Mouse (Mus musculus): ENCODE results near the gene Cebpa. TPM values are rescaled to one million over a fixed set of nuclear protein-coding genes. Genes with fewer than 3 reads are reported as not detected.

Cebpa gene
- total RNA-seq (2014; rRNA removed; ENCODE audit: low replicate concordance) (3.5 and 6.3 TPM in 2 replicates), polyA plus RNA-seq (2015; fragmentation: Nextera tagmentation; extraction: Ambion mirVana) (0.20 and 0.48 TPM in 2 replicates)

DNA sequence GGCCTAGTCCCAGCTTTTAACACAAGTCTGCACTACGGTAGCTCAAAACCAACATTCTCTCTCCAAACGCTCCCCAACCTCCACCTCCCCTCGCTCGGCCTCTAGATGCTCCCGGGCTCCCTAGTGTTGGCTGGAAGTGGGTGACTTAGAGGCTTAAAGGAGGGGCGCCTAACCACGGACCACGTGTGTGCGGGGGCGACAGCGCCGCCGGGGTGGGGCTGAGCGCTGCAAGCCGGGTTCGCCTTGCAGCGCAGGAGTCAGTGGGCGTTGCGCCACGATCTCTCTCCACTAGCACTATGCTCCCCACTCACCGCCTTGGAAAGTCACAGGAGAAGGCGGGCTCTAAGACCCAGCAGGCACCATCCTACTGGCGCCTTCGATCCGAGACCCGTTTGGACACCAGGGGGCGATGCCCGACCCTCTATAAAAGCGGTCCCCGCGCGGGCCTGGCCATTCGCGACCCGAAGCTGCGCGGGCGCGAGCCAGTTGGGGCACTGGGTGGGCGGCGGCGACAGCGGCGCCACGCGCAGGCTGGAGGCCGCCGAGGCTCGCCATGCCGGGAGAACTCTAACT lies at the start of gene Cebpa:
Gene Cebpa, plus strand, starts transcription at position 453 of the 573 bp plus-strand sequence.
- H3K27me3 ChIP-seq (ENCODE audit: control insufficient read depth, insufficient read depth, low read length), result peaks cover 70% of the 10 kb centered on the region

DNA sequence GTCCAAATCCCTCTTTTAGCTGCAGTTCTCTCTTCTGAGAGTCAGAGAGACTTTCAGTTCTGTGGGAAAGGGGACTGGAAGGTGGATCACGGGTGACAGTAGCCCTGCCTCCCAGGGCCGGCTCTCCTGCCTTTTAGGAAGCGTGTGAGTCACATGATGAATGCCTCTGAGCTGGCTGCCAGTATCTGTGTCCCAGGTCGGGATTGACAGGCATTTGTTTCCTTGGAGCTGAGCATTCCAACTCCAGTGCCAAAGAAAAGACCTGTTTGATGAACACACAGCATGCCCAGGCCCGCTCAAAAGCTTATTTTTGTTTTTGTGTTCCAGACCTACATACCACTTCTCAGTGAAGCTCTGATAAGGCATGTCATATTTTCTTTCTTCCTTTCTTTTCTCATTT lies 42.4 kb upstream of the Cebpa start:
- DNase-seq (ENCODE audit: low spot score), result peak; percentile 46
- H3K4me1 ChIP-seq (ENCODE audit: control insufficient read depth, insufficient read depth), result no peaks in the 10 kb centered on the region
- H3K4me3 ChIP-seq (ENCODE audit: low read depth, low read length), result no peak overlapping the region
- H3K27me3 ChIP-seq (ENCODE audit: control insufficient read depth, insufficient read depth, low read length), result no peaks in the 10 kb centered on the region
- ATAC-seq (ENCODE audit: insufficient read depth, low read depth), result peak; percentile 75
- 16% methylated on average over 5 of the region's 5 CpGs for WGBS
- peak overlapping the region; percentile 52 for H3K27ac ChIP-seq (ENCODE audit: low read depth)
- no peaks in the 10 kb centered on the region for H3K9me3 ChIP-seq (replicated peaks; ENCODE audit: control insufficient read depth, low read length)
- 0 out of 2 replicates have a peak overlapping the region, but pooled peaks have one; percentile 28 for H3K9ac ChIP-seq (replicated peaks; ENCODE audit: low read depth, low read length)
- no peak overlapping the region for H3K4me2 ChIP-seq (ENCODE audit: low read depth, low read length)
- H3K36me3 ChIP-seq (replicated peaks; ENCODE audit: control insufficient read depth, insufficient read depth, low read length), result no peaks in the 10 kb centered on the region
- TF ChIP-seq EP300 (IDR thresholded peaks at IDR 0.05; ENCODE audit: low read depth) (no peak), CTCF (IDR thresholded peaks at IDR 0.05; ENCODE audit: low read depth) (no peak)

More for the DNA sequence above, at the start of gene Cebpa:
- Histone ChIP-seq H3K4me1 (ENCODE audit: control insufficient read depth, insufficient read depth) (peaks cover 18% of the 10 kb centered on the region), H3K4me3 (ENCODE audit: low read depth, low read length) (peak within 1 kb of the TSS; percentile 59), H3K9me3 (replicated peaks; ENCODE audit: control insufficient read depth, low read length) (no peaks in the 10 kb centered on the region), H3K9ac (replicated peaks; ENCODE audit: low read depth, low read length) (peak within 1 kb of the TSS; percentile 48), H3K36me3 (replicated peaks; ENCODE audit: control insufficient read depth, insufficient read depth, low read length) (no peaks in the 10 kb centered on the region), H3K4me2 (ENCODE audit: low read depth, low read length) (peak within 1 kb of the TSS; percentile 98), H3K27ac (ENCODE audit: low read depth) (peak within 1 kb of the TSS; percentile 53)
- WGBS, result under 1% methylated on average over 49 of the region's 50 CpGs
- DNase-seq (ENCODE audit: low spot score), result peak; percentile 91
- TF ChIP-seq CTCF (IDR thresholded peaks at IDR 0.05; ENCODE audit: low read depth), result peak; percentile 78
- TF ChIP-seq EP300 (IDR thresholded peaks at IDR 0.05; ENCODE audit: low read depth), result no peak
- ATAC-seq (ENCODE audit: insufficient read depth, low read depth), result peak; percentile 88

DNA sequence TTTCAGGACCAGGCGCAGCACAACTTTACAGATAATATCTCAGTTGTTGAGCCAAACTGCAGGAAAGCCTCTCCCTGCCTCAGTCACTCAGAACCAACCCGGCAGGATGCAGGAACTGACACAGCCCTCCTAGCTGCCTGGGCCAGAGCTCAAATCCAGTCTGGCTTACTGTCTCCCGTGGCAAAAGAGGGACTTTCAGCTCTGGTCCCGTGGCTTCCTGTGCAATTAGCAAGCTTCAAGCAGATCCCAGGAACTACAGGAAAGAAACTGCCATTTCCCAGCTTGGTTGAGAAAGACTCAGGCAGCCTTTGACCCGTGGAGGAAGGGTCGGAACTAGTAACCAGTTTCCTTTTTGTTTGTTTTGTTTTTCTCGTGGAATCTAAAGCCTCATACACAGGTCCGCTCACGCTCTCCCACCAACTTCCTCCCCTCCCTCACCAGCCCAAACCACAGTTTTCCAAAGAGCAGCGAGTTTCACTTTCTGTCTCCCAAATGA lies 38.2 kb upstream of the Cebpa start:
- Histone ChIP-seq H3K27me3 (ENCODE audit: control insufficient read depth, insufficient read depth, low read length) (0 out of 2 replicates have a peak, but pooled peaks cover 4% of the 10 kb centered on the region), H3K9me3 (replicated peaks; ENCODE audit: control insufficient read depth, low read length) (no peaks in the 10 kb centered on the region), H3K36me3 (replicated peaks; ENCODE audit: control insufficient read depth, insufficient read depth, low read length) (no peaks in the 10 kb centered on the region), H3K4me3 (ENCODE audit: low read depth, low read length) (peak overlapping the region; percentile 14; the same call in 1 of the 2 replicates), H3K27ac (ENCODE audit: low read depth) (peak overlapping the region; percentile 76), H3K4me1 (ENCODE audit: control insufficient read depth, insufficient read depth) (no peaks in the 10 kb centered on the region), H3K9ac (replicated peaks; ENCODE audit: low read depth, low read length) (no peak overlapping the region), H3K4me2 (ENCODE audit: low read depth, low read length) (peak overlapping the region; percentile 25)
- TF ChIP-seq EP300 (IDR thresholded peaks at IDR 0.05; ENCODE audit: low read depth) (peak; percentile 62; the same call in 1 of the 2 replicates), CTCF (IDR thresholded peaks at IDR 0.05; ENCODE audit: low read depth) (no peak)
- DNase-seq (ENCODE audit: low spot score) (peak; percentile 45), ATAC-seq (ENCODE audit: insufficient read depth, low read depth) (peak; percentile 65)
- WGBS, result 29% methylated on average over 10 of the region's 10 CpGs

DNA sequence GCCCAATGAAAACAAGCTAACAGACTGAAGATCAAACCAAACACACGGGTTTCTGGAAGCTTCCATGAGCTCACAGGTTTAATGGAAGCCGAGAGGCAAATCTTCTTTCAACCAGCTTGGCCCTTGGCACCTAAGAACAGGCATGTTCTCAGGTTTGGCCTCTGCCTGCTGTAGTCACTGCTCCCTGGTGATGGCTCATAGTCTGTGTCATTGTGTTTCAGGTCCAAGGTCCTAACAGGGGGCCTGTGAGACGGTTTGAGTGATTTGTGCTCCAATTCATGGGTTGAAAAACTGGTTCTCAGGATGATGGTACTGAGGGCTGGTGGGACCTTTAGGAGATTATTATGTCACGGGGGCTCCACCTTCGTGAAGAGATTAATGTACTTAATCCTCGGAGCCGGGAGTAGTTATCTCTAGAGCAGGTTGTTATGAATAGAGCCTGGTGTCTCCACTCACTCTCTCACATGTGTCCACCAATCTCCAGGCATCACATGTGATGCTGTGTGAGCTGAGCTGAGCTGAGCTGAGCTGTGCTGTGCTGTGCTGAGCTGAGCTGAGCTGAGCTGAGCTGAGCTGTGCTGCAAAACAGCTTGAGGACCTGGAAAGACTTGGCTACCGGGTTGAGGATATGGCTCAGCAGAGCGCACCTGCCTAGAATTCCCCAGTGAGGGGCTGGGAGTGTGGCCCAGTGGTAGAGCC lies 37.5 kb upstream of the Cebpa start:
- Histone ChIP-seq H3K4me2 (ENCODE audit: low read depth, low read length) (peak overlapping the region; percentile 25), H3K9ac (replicated peaks; ENCODE audit: low read depth, low read length) (no peak overlapping the region), H3K27me3 (ENCODE audit: control insufficient read depth, insufficient read depth, low read length) (0 out of 2 replicates have a peak, but pooled peaks cover 5% of the 10 kb centered on the region), H3K4me1 (ENCODE audit: control insufficient read depth, insufficient read depth) (0 out of 2 replicates have a peak, but pooled peaks cover 5% of the 10 kb centered on the region), H3K27ac (ENCODE audit: low read depth) (peak overlapping the region; percentile 76), H3K36me3 (replicated peaks; ENCODE audit: control insufficient read depth, insufficient read depth, low read length) (no peaks in the 10 kb centered on the region), H3K4me3 (ENCODE audit: low read depth, low read length) (peak overlapping the region; percentile 14; the same call in 1 of the 2 replicates), H3K9me3 (replicated peaks; ENCODE audit: control insufficient read depth, low read length) (no peaks in the 10 kb centered on the region)
- no peak for ATAC-seq (ENCODE audit: insufficient read depth, low read depth)
- DNase-seq (ENCODE audit: low spot score), result no peak
- TF ChIP-seq EP300 (IDR thresholded peaks at IDR 0.05; ENCODE audit: low read depth) (no peak), CTCF (IDR thresholded peaks at IDR 0.05; ENCODE audit: low read depth) (no peak)
- 72% methylated on average over 9 of the region's 9 CpGs for WGBS

DNA sequence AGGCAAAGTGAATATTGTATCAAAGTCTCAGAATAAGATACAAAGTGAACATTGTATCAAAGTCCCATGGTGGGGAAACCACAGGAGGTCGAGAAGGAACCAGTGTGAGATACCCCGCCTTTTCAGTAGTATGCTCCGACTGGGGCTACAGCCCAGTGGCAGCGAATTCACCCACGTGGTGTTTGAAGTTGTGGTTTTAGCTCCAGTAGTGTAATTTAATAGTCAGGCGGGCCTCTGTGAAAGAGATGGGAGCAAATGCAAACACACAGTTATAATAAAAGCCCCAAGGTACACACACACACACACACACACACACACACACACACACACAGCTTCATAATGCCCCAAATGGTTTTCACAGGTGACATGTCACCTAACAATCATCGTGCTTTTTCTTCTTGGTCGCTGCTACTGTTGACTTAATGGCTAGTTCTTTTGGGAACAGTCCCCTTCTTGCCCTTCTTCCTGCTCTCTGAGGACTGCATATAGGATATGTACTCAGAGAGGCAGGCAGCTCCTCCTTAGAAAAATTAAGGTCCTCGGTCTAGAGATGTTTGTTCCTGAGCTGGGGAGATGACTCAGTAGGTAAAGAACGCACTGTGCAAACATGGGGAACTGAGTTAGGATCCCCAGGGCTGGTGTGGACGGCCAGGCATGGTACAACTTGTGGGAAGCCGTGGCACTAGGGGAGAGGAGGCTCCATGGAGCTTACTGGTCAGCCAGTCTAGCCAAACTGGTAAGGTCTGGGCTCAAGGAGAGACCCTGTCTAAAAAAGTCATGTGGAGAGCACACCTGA lies 34.3 kb upstream of the Cebpa start:
- Histone ChIP-seq H3K9me3 (replicated peaks; ENCODE audit: control insufficient read depth, low read length) (no peaks in the 10 kb centered on the region), H3K27ac (ENCODE audit: low read depth) (no peak overlapping the region), H3K4me3 (ENCODE audit: low read depth, low read length) (no peak overlapping the region), H3K4me1 (ENCODE audit: control insufficient read depth, insufficient read depth) (0 out of 2 replicates have a peak, but pooled peaks cover 8% of the 10 kb centered on the region), H3K4me2 (ENCODE audit: low read depth, low read length) (no peak overlapping the region), H3K36me3 (replicated peaks; ENCODE audit: control insufficient read depth, insufficient read depth, low read length) (no peaks in the 10 kb centered on the region), H3K27me3 (ENCODE audit: control insufficient read depth, insufficient read depth, low read length) (peaks cover 14% of the 10 kb centered on the region), H3K9ac (replicated peaks; ENCODE audit: low read depth, low read length) (no peak overlapping the region)
- DNase-seq (ENCODE audit: low spot score) (no peak), ATAC-seq (ENCODE audit: insufficient read depth, low read depth) (no peak)
- WGBS, result 80% methylated on average over 12 of the region's 12 CpGs
- no peak for TF ChIP-seq EP300 (IDR thresholded peaks at IDR 0.05; ENCODE audit: low read depth)
- no peak for TF ChIP-seq CTCF (IDR thresholded peaks at IDR 0.05; ENCODE audit: low read depth)

All from heart, postnatal 0 days (tissue).